Mouse (Mus musculus) lung, embryonic 16.5 days (tissue): ENCODE data around the gene Sbds. TPM values are rescaled to one million over a fixed set of nuclear protein-coding genes. Genes with fewer than 3 reads are reported as not detected.

Experiments
- ATAC-seq: fragments of 200-750 bp; cut with Nextera tagmentation; 2 replicates; pipeline ENCODE4 v1.8.0; 2017; ENCODE audit warnings: low read depth, mild to moderate bottlenecking, moderate library complexity
- H3K27ac ChIP-seq: fragments of 300-500 bp; sonication (generic); 2 replicates; pipeline ENCODE4 v1.5.1; 2014; ENCODE audit warnings: mild to moderate bottlenecking, control low read depth, low read length
- H3K27me3 ChIP-seq: fragments of 300-500 bp; sonication (generic); 2 replicates; pipeline ENCODE4 v1.6.1; 2014; ENCODE audit warnings: low read depth, low read length, mixed read lengths; ENCODE audit not compliant: control insufficient read depth, insufficient read depth
- H3K36me3 ChIP-seq: fragments of 300-500 bp; sonication (generic); 2 replicates; pipeline ENCODE4 v1.6.1; 2014; ENCODE audit warnings: low read length; ENCODE audit not compliant: control insufficient read depth, insufficient read depth
- H3K4me1 ChIP-seq: fragments of 300-500 bp; sonication (generic); replicated peaks from 2 replicates; pipeline ENCODE4 v1.6.1; 2014; ENCODE audit warnings: low read length, mixed read lengths; ENCODE audit not compliant: control insufficient read depth, insufficient read depth
- H3K4me2 ChIP-seq: fragments of 300-500 bp; sonication (generic); 2 replicates; pipeline ENCODE4 v1.6.1; 2014; ENCODE audit warnings: low read depth, low read length, control low read depth
- H3K4me3 ChIP-seq: fragments of 300-500 bp; sonication (generic); 2 replicates; pipeline ENCODE4 v1.5.1; 2014; ENCODE audit warnings: mild to moderate bottlenecking, low read length, control low read depth
- H3K9ac ChIP-seq: fragments of 300-500 bp; sonication (generic); 2 replicates; pipeline ENCODE4 v1.6.1; 2014; ENCODE audit warnings: low read length, control low read depth
- H3K9me3 ChIP-seq: fragments of 300-500 bp; sonication (generic); 2 replicates; pipeline ENCODE4 v1.6.1; 2016; ENCODE audit warnings: low read length; ENCODE audit not compliant: control insufficient read depth
- WGBS: fragments of 180-500 bp; shearing (Covaris S2); extraction: QIAGEN DNeasy Blood & Tissue Kit; methylation state at CpG from one replicate; pipeline ENCODE4 v1.1.7; 2014; 5-methylcytosine and 5-hydroxymethylcytosine counted together
- polyA plus RNA-seq: library from polyadenylated mRNA; unstranded; fragments of >200 nt; fragmentation: Nextera tagmentation; extraction: Ambion mirVana; gene quantifications from 2 replicates; pipeline ENCODE4 v1.2.1, GENCODE M21; 2015

Sbds gene
- polyA plus RNA-seq, 1 experiment from 2014 or later = 70.8 TPM

GRCm38 (mm10) chr5:130218336-130218735, 37.0 kb downstream of the Sbds start:
- WGBS = 80% methylated on average over 5 of the region's 5 CpGs
- Histone ChIP-seq H3K4me3 (no peak overlapping the region), H3K36me3 (no peaks in the 10 kb centered on the region; the same call in 1 of the 2 replicates), H3K9me3 (peaks cover 5% of the 10 kb centered on the region; the same call in 1 of the 2 replicates), H3K27ac (no peak overlapping the region), H3K9ac (no peak overlapping the region), H3K4me2 (no peak overlapping the region), H3K27me3 (no peaks in the 10 kb centered on the region), H3K4me1 (peaks cover 7% of the 10 kb centered on the region; the same call in 1 of the 2 replicates)
- ATAC-seq = no peak

GRCm38 (mm10) chr5:130217406-130217805, 37.9 kb downstream of the Sbds start:
- Histone ChIP-seq H3K9ac (no peak overlapping the region), H3K27ac (no peak overlapping the region), H3K4me1 (0 out of 2 replicates have a peak, but pooled peaks cover 2% of the 10 kb centered on the region), H3K36me3 (peaks cover 6% of the 10 kb centered on the region), H3K4me2 (no peak overlapping the region), H3K27me3 (no peaks in the 10 kb centered on the region), H3K9me3 (peaks cover 5% of the 10 kb centered on the region; the same call in 1 of the 2 replicates), H3K4me3 (no peak overlapping the region)
- WGBS = 83% methylated on average over 4 of the region's 4 CpGs
- no peak for ATAC-seq

- ATAC-seq = no peak
These were observed 38.5 kb downstream of the Sbds start, which contains the start of gene Tmem248 for GRCm38 (mm10) chr5:130216781-130217180. TSS of gene Tmem248 (plus strand) at chr5:130217081.

GRCm38 (mm10) chr5:130212956-130213355, 42.4 kb downstream of the Sbds start:
- Histone ChIP-seq H3K27ac (no peak overlapping the region), H3K9ac (no peak overlapping the region), H3K4me3 (no peak overlapping the region), H3K36me3 (peaks cover 38% of the 10 kb centered on the region), H3K4me2 (no peak overlapping the region), H3K27me3 (no peaks in the 10 kb centered on the region), H3K4me1 (no peaks in the 10 kb centered on the region), H3K9me3 (peaks cover 4% of the 10 kb centered on the region; the same call in 1 of the 2 replicates)
- no peak for ATAC-seq
- 78% methylated on average over 11 of the region's 11 CpGs for WGBS

More at GRCm38 (mm10) chr5:130216781-130217180, 38.5 kb downstream of the Sbds start, which contains the start of gene Tmem248:
- Histone ChIP-seq H3K36me3 (peaks cover 12% of the 10 kb centered on the region), H3K4me1 (0 out of 2 replicates have a peak, but pooled peaks cover 2% of the 10 kb centered on the region), H3K9me3 (peaks cover 5% of the 10 kb centered on the region; the same call in 1 of the 2 replicates), H3K9ac (no peak within 1 kb of the TSS), H3K4me2 (no peak within 1 kb of the TSS), H3K4me3 (no peak within 1 kb of the TSS), H3K27ac (no peak within 1 kb of the TSS), H3K27me3 (no peaks in the 10 kb centered on the region)
- 74% methylated on average over 7 of the region's 7 CpGs for WGBS

- ATAC-seq = peak; percentile 84
- Histone ChIP-seq H3K4me3 (no peak overlapping the region), H3K4me2 (no peak overlapping the region), H3K27ac (peak overlapping the region; percentile 45), H3K9ac (no peak overlapping the region), H3K9me3 (no peaks in the 10 kb centered on the region), H3K27me3 (no peaks in the 10 kb centered on the region), H3K36me3 (peaks cover 35% of the 10 kb centered on the region), H3K4me1 (0 out of 2 replicates have a peak, but pooled peaks cover 2% of the 10 kb centered on the region)
- WGBS = 65% methylated on average over 4 of the region's 4 CpGs
These were observed 48.0 kb downstream of the Sbds start for GRCm38 (mm10) chr5:130207299-130207698.

- no peaks in the 10 kb centered on the region for H3K9me3 ChIP-seq
- no peaks in the 10 kb centered on the region for H3K27me3 ChIP-seq
- H3K4me1 ChIP-seq = 0 out of 2 replicates have a peak, but pooled peaks cover 2% of the 10 kb centered on the region
- ATAC-seq = peak; percentile 63
- 77% methylated on average over 3 of the region's 3 CpGs for WGBS
- no peak overlapping the region for H3K4me3 ChIP-seq
- H3K27ac ChIP-seq = no peak overlapping the region
- H3K4me2 ChIP-seq = no peak overlapping the region
- no peak overlapping the region for H3K9ac ChIP-seq
- H3K36me3 ChIP-seq = peaks cover 32% of the 10 kb centered on the region
These were observed 49.8 kb downstream of the Sbds start for GRCm38 (mm10) chr5:130205441-130206023.

- 81% methylated on average over 6 of the region's 6 CpGs for WGBS
- Histone ChIP-seq H3K4me3 (no peak overlapping the region), H3K27me3 (no peaks in the 10 kb centered on the region), H3K27ac (no peak overlapping the region), H3K4me2 (no peak overlapping the region), H3K4me1 (0 out of 2 replicates have a peak, but pooled peaks cover 2% of the 10 kb centered on the region), H3K9ac (no peak overlapping the region), H3K36me3 (peaks cover 27% of the 10 kb centered on the region), H3K9me3 (no peaks in the 10 kb centered on the region)
- no peak for ATAC-seq
These were observed 50.8 kb downstream of the Sbds start for GRCm38 (mm10) chr5:130204560-130204959.

GRCm38 (mm10) chr5:130203948-130204347, 51.4 kb downstream of the Sbds start:
- ATAC-seq = no peak
- no peak overlapping the region for H3K27ac ChIP-seq
- H3K9me3 ChIP-seq = no peaks in the 10 kb centered on the region
- no peak overlapping the region for H3K9ac ChIP-seq
- no peak overlapping the region for H3K4me2 ChIP-seq
- H3K4me1 ChIP-seq = 0 out of 2 replicates have a peak, but pooled peaks cover 2% of the 10 kb centered on the region
- no peaks in the 10 kb centered on the region for H3K27me3 ChIP-seq
- peaks cover 24% of the 10 kb centered on the region for H3K36me3 ChIP-seq
- WGBS = 73% methylated on average over 4 of the region's 4 CpGs
- no peak overlapping the region for H3K4me3 ChIP-seq

GRCm38 (mm10) chr5:130200233-130201029, 54.9 kb downstream of the Sbds start:
- peak; percentile 78 for ATAC-seq
- Histone ChIP-seq H3K9ac (no peak overlapping the region), H3K4me3 (no peak overlapping the region), H3K4me1 (0 out of 2 replicates have a peak, but pooled peaks cover 2% of the 10 kb centered on the region), H3K4me2 (no peak overlapping the region), H3K9me3 (no peaks in the 10 kb centered on the region), H3K27ac (peak overlapping the region; percentile 28), H3K27me3 (no peaks in the 10 kb centered on the region), H3K36me3 (peaks cover 19% of the 10 kb centered on the region)
- WGBS = 70% methylated on average over 10 of the region's 10 CpGs
